ENCODE assay signal across 23 mouse cellular contexts in genomic region chr2:160261538-160261937, GRCm38 (mm10).
A peak's percentile ranks its signal among the peaks of the same experiment; 100 is the strongest.
DNase-seq lines count a peak whose midpoint lies in the region; ATAC-seq and TF ChIP-seq lines count a peak whose summit lies in the region.
"Had no signal": no experiment of that assay in that cellular context is flagged by ENCODE, and none has a peak within 500 bp of the region (broad histone marks: within the 10 kb centered on the region; RNA-seq: fewer than 3 reads in every experiment).

No protein-coding gene starts in this region.

- peak; percentile 34; the same call in 1 of the 2 replicates for ATAC-seq in forebrain, postnatal 0 days
- ATAC-seq in forebrain, embryonic 14.5 days: no peak
- ATAC-seq in megakaryocyte progenitor cell, adult 5-6 weeks (replicated peaks; ENCODE audit: poor library complexity): no peak
- ATAC-seq: forebrain, embryonic 16.5 days; hindbrain, embryonic 16.5 days; intestine, embryonic 16.5 days had no signal

- DNase-seq in forebrain, postnatal 0 days: no peak
- no peak for DNase-seq in forebrain, embryonic 14.5 days (ENCODE audit: low spot score)
- peak; percentile 53 to 54 for DNase-seq in right cerebral cortex, adult 2 months (ENCODE audit: low spot score in 2 of 2)
- no peak for DNase-seq in right cerebral cortex, postnatal 14 days
- peak; percentile 36 to 68 for DNase-seq in left cerebral cortex, postnatal 25 days (ENCODE audit: low spot score in 2 of 2)
- DNase-seq in urinary bladder, postnatal 36 days (ENCODE audit: low spot score in 2 of 2): no peak
- DNase-seq in adrenal gland, postnatal 10 days: no peak
- DNase-seq: cerebellum, postnatal 14 days; gastrocnemius, postnatal 10 days; heart, postnatal 4 days; kidney, postnatal 36 days; liver, embryonic 13.5 days; lung, postnatal 4 days; thymus, postnatal 4 days had no signal

- WGBS in forebrain, postnatal 0 days: 85% methylated on average over 3 of the region's 3 CpGs
- 95% methylated on average over 3 of the region's 3 CpGs for WGBS in forebrain, embryonic 14.5 days

- H3K4me3 ChIP-seq in forebrain, postnatal 0 days (ENCODE audit: low read depth, low read length): no peak overlapping the region
- H3K4me3 ChIP-seq in forebrain, embryonic 14.5 days (ENCODE audit: low read depth, low read length): no peak overlapping the region
- H3K4me3 ChIP-seq: heart, embryonic 15.5 days; limb, embryonic 13.5 days; liver, embryonic 13.5 days; lung, embryonic 15.5 days; midbrain, embryonic 10.5 days had no signal

- no peak for TF ChIP-seq CTCF in forebrain, postnatal 0 days (IDR thresholded peaks at IDR 0.05; ENCODE audit: low read depth)

- no peaks in the 10 kb centered on the region for H3K9me3 ChIP-seq in forebrain, postnatal 0 days (ENCODE audit: low read length)
- no peaks in the 10 kb centered on the region for H3K9me3 ChIP-seq in forebrain, embryonic 14.5 days (replicated peaks; ENCODE audit: control insufficient read depth, low read length)
- H3K9me3 ChIP-seq: heart, embryonic 15.5 days; limb, embryonic 13.5 days; liver, embryonic 13.5 days; lung, embryonic 15.5 days; midbrain, embryonic 10.5 days had no signal

- no peaks in the 10 kb centered on the region for H3K4me1 ChIP-seq in forebrain, postnatal 0 days (ENCODE audit: insufficient read depth)
- H3K4me1 ChIP-seq in forebrain, embryonic 14.5 days (ENCODE audit: control insufficient read depth, insufficient read depth, low read length): no peaks in the 10 kb centered on the region
- H3K4me1 ChIP-seq: limb, embryonic 13.5 days; liver, embryonic 13.5 days; lung, embryonic 15.5 days; midbrain, embryonic 10.5 days had no signal

- H3K4me2 ChIP-seq in forebrain, postnatal 0 days (ENCODE audit: low read depth): no peak overlapping the region
- no peak overlapping the region for H3K4me2 ChIP-seq in forebrain, embryonic 14.5 days (ENCODE audit: low read length)
- H3K4me2 ChIP-seq: heart, embryonic 15.5 days; limb, embryonic 13.5 days; liver, embryonic 13.5 days; lung, embryonic 15.5 days had no signal

- no peaks in the 10 kb centered on the region for H3K36me3 ChIP-seq in forebrain, postnatal 0 days (ENCODE audit: insufficient read depth)
- no peaks in the 10 kb centered on the region for H3K36me3 ChIP-seq in forebrain, embryonic 14.5 days (ENCODE audit: control insufficient read depth, insufficient read depth, low read length)
- H3K36me3 ChIP-seq: heart, embryonic 15.5 days; limb, embryonic 13.5 days; liver, embryonic 13.5 days; lung, embryonic 15.5 days; midbrain, embryonic 10.5 days had no signal

- no peak overlapping the region for H3K27ac ChIP-seq in forebrain, postnatal 0 days (ENCODE audit: low read depth, low read length)
- no peak overlapping the region for H3K27ac ChIP-seq in forebrain, embryonic 14.5 days (ENCODE audit: low read depth, low read length)
- H3K27ac ChIP-seq: heart, embryonic 15.5 days; limb, embryonic 13.5 days; liver, embryonic 13.5 days; lung, embryonic 15.5 days; midbrain, embryonic 10.5 days had no signal

- no peak overlapping the region for H3K9ac ChIP-seq in forebrain, postnatal 0 days
- no peak overlapping the region for H3K9ac ChIP-seq in forebrain, embryonic 14.5 days (ENCODE audit: low read length)
- H3K9ac ChIP-seq: heart, embryonic 15.5 days; limb, embryonic 13.5 days; liver, embryonic 13.5 days; lung, embryonic 15.5 days had no signal

- intact Hi-C loops in left cerebral cortex, postnatal 25 days (cut with DNase I): no loop called here

- no peaks in the 10 kb centered on the region for H3K27me3 ChIP-seq in forebrain, postnatal 0 days (ENCODE audit: insufficient read depth, low read length)
- no peaks in the 10 kb centered on the region for H3K27me3 ChIP-seq in forebrain, embryonic 14.5 days (replicated peaks; ENCODE audit: control insufficient read depth, insufficient read depth, low read length)
- H3K27me3 ChIP-seq: CH12.LX; heart, embryonic 15.5 days; limb, embryonic 13.5 days; liver, embryonic 13.5 days; lung, embryonic 15.5 days had no signal

Comparison
In these comparisons a context has a peak if more than half of its experiments do, and no peak if none do; other contexts are left out.
1. DNase-seq: peak in right cerebral cortex, adult 2 months (2 of 2) and left cerebral cortex, postnatal 25 days (2 of 2); none in forebrain, postnatal 0 days (single experiment), forebrain, embryonic 14.5 days (single experiment), right cerebral cortex, postnatal 14 days (single experiment), urinary bladder, postnatal 36 days (0 of 2) and adrenal gland, postnatal 10 days (single experiment).